Comparison of ENCODE assay signal across 20 mouse cellular contexts in the genomic region with DNA sequence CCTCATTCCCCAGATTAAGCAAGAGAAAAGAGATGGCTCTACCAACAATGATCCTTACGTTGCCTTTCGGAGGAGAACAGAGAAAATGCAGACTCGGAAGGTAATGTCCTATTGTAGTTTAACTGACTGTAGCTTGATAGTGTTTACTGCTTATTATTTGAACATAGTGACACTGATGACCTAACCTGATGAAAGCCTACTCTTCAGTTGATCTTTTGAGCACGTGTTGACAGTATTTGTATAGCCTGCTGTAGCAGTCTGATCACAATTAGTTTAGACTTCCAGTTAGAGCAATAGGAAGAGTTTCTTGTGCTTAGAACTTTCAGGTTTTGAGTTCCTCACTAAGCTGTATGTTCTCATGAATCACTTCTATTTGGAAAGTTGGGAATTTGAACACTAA.
A peak's percentile ranks its signal among the peaks of the same experiment; 100 is the strongest.
DNase-seq lines count a peak whose midpoint lies in the region; ATAC-seq and TF ChIP-seq lines count a peak whose summit lies in the region.
"Had no signal": no experiment of that assay in that cellular context is flagged by ENCODE, and none has a peak within 500 bp of the region (broad histone marks: within the 10 kb centered on the region; RNA-seq: fewer than 3 reads in every experiment).

No protein-coding gene starts in this region.

- H3K4me2 ChIP-seq in liver, embryonic 12.5 days, result no peak overlapping the region
- H3K4me2 ChIP-seq in liver, embryonic 16.5 days (ENCODE audit: low read depth, low read length), result no peak overlapping the region
- no peak overlapping the region for H3K4me2 ChIP-seq in liver, embryonic 11.5 days
- no peak overlapping the region for H3K4me2 ChIP-seq in liver, postnatal 0 days (ENCODE audit: low read depth, low read length)

- WGBS in liver, adult 2 months, result 25% methylated on average over 4 of the region's 4 CpGs
- 72% methylated on average over 4 of the region's 4 CpGs for WGBS in liver, embryonic 12.5 days (ENCODE audit: insufficient replicate concordance)
- WGBS in liver, embryonic 16.5 days (ENCODE audit: insufficient replicate concordance), result 68% methylated on average over 4 of the region's 4 CpGs
- 82% methylated on average over 4 of the region's 4 CpGs for whole genome bisulfite sequencing in liver, embryonic 11.5 days
- 76% methylated on average over 4 of the region's 4 CpGs for WGBS in liver, postnatal 0 days (ENCODE audit: insufficient replicate concordance)

- TF ChIP-seq EP300 in liver, postnatal 0 days (IDR thresholded peaks at IDR 0.05; ENCODE audit: low read depth), result no peak

- no peak overlapping the region for H3K27ac ChIP-seq in liver, adult 2 months (replicated peaks; ENCODE audit: insufficient read depth, low read depth, low read length)
- no peak overlapping the region for H3K27ac ChIP-seq in liver, embryonic 12.5 days
- H3K27ac ChIP-seq in liver, embryonic 16.5 days (ENCODE audit: low read length), result no peak overlapping the region
- no peak overlapping the region for H3K27ac ChIP-seq in liver, embryonic 11.5 days (ENCODE audit: low read depth, low read length)
- peak overlapping the region; percentile 73; the same call in 1 of the 2 replicates for H3K27ac ChIP-seq in liver, postnatal 0 days (ENCODE audit: low read depth)

- H3K9me3 ChIP-seq in liver, embryonic 12.5 days (replicated peaks), result no peaks in the 10 kb centered on the region
- H3K9me3 ChIP-seq in liver, embryonic 16.5 days (replicated peaks; ENCODE audit: control insufficient read depth, low read length), result no peaks in the 10 kb centered on the region
- H3K9me3 ChIP-seq in liver, embryonic 11.5 days (ENCODE audit: control insufficient read depth, low read length), result no peaks in the 10 kb centered on the region
- no peaks in the 10 kb centered on the region for H3K9me3 ChIP-seq in liver, postnatal 0 days (ENCODE audit: low read length)
- H3K9me3 ChIP-seq: G1E had no signal

- no peak for ATAC-seq in liver, embryonic 12.5 days
- ATAC-seq in liver, embryonic 16.5 days (ENCODE audit: low read depth), result peak; percentile 45; the same call in 1 of the 2 replicates
- no peak for ATAC-seq in liver, embryonic 11.5 days (replicated peaks; ENCODE audit: low FRiP score)
- ATAC-seq in liver, postnatal 0 days, result peak; percentile 64
- ATAC-seq: activated CD4-positive, CD25-positive, alpha-beta regulatory T cell, adult 4 months; Patski had no signal

- no peak for TF ChIP-seq CTCF in liver, adult 2 months (IDR thresholded peaks at IDR 0.05; ENCODE audit: low read depth, low read length)
- TF ChIP-seq CTCF in liver, postnatal 0 days (IDR thresholded peaks at IDR 0.05; ENCODE audit: low read depth), result no peak

- no peak for TF ChIP-seq POLR2A in liver, adult 2 months (IDR thresholded peaks at IDR 0.05; ENCODE audit: extremely low read depth, insufficient read depth, low read length)

- DNase-seq in liver, adult 2 months (ENCODE audit: extremely low read depth, low read depth, low spot score), result peak; percentile 88
- no peak for DNase-seq in liver, embryonic 11.5 days (ENCODE audit: low spot score)
- DNase-seq in liver, postnatal 0 days, result no peak
- DNase-seq in liver, result no peak
- DNase-seq: adrenal gland, adult 2 months; adrenal gland, adult 8-10 months; adrenal gland, postnatal 10 days; adrenal gland, postnatal 14 days; adrenal gland, postnatal 25 days; adrenal gland, postnatal 36 days; B cell, adult 2 months; cerebellum, adult 11 months; cerebellum, adult 11-12 months; cerebellum, adult 18-20 months had no signal

- H3K9ac ChIP-seq in liver, adult 2 months (ENCODE audit: low read depth, low read length), result no peak overlapping the region
- H3K9ac ChIP-seq in liver, embryonic 12.5 days, result no peak overlapping the region
- no peak overlapping the region for H3K9ac ChIP-seq in liver, embryonic 16.5 days (ENCODE audit: low read depth, low read length)
- H3K9ac ChIP-seq in liver, embryonic 11.5 days (ENCODE audit: low read depth, low read length), result no peak overlapping the region
- no peak overlapping the region for H3K9ac ChIP-seq in liver, postnatal 0 days (replicated peaks)

- H3K79me2 ChIP-seq in liver, adult 2 months (ENCODE audit: control insufficient read depth, insufficient read depth, low read length), result peaks cover 3% of the 10 kb centered on the region; the same call in 1 of the 2 replicates

- H3K4me1 ChIP-seq in liver, adult 2 months (ENCODE audit: control insufficient read depth, insufficient read depth, low read length), result peaks cover 16% of the 10 kb centered on the region
- H3K4me1 ChIP-seq in liver, embryonic 12.5 days, result no peaks in the 10 kb centered on the region
- H3K4me1 ChIP-seq in liver, embryonic 16.5 days (ENCODE audit: control insufficient read depth, low read depth, low read length), result peaks cover 2% of the 10 kb centered on the region; the same call in 1 of the 2 replicates
- no peaks in the 10 kb centered on the region for H3K4me1 ChIP-seq in liver, embryonic 11.5 days (replicated peaks; ENCODE audit: control insufficient read depth, insufficient read depth, low read length)
- H3K4me1 ChIP-seq in liver, postnatal 0 days (ENCODE audit: insufficient read depth), result no peaks in the 10 kb centered on the region

- H3K27me3 ChIP-seq in liver, adult 2 months (ENCODE audit: control insufficient read depth, insufficient read depth, low read length), result no peaks in the 10 kb centered on the region
- no peaks in the 10 kb centered on the region for H3K27me3 ChIP-seq in liver, embryonic 12.5 days (replicated peaks)
- no peaks in the 10 kb centered on the region for H3K27me3 ChIP-seq in liver, embryonic 16.5 days (ENCODE audit: control insufficient read depth, insufficient read depth, low read depth, low read length)
- no peaks in the 10 kb centered on the region for H3K27me3 ChIP-seq in liver, embryonic 11.5 days (replicated peaks; ENCODE audit: control insufficient read depth, insufficient read depth, low read length)
- H3K27me3 ChIP-seq in liver, postnatal 0 days (ENCODE audit: insufficient read depth, low read length), result no peaks in the 10 kb centered on the region
- H3K27me3 ChIP-seq: CH12.LX, Patski had no signal

- H3K36me3 ChIP-seq in liver, adult 2 months (ENCODE audit: control insufficient read depth, insufficient read depth, low read length), result no peaks in the 10 kb centered on the region
- H3K36me3 ChIP-seq in liver, embryonic 12.5 days, result peaks cover 6% of the 10 kb centered on the region; the same call in 1 of the 2 replicates
- H3K36me3 ChIP-seq in liver, embryonic 16.5 days (ENCODE audit: control insufficient read depth, insufficient read depth), result no peaks in the 10 kb centered on the region
- no peaks in the 10 kb centered on the region for H3K36me3 ChIP-seq in liver, embryonic 11.5 days (ENCODE audit: control insufficient read depth, insufficient read depth, low read length)
- 0 out of 2 replicates have a peak, but pooled peaks cover 4% of the 10 kb centered on the region for H3K36me3 ChIP-seq in liver, postnatal 0 days (replicated peaks; ENCODE audit: insufficient read depth, low read length)

- H3K4me3 ChIP-seq in liver, adult 2 months (ENCODE audit: insufficient read depth, low read depth, low read length), result no peak overlapping the region
- no peak overlapping the region for H3K4me3 ChIP-seq in liver, embryonic 12.5 days
- H3K4me3 ChIP-seq in liver, embryonic 16.5 days (ENCODE audit: low read depth, low read length), result no peak overlapping the region
- H3K4me3 ChIP-seq in liver, embryonic 11.5 days (ENCODE audit: low read depth, low read length), result no peak overlapping the region
- H3K4me3 ChIP-seq in liver, postnatal 0 days (ENCODE audit: low read depth, low read length), result no peak overlapping the region

Comparison
In these comparisons a context has a peak if more than half of its experiments do, and no peak if none do; other contexts are left out.
1. ATAC-seq: peak in liver, embryonic 16.5 days (single experiment) and liver, postnatal 0 days (single experiment); none in liver, embryonic 12.5 days (single experiment) and liver, embryonic 11.5 days (single experiment).